Mouse (Mus musculus) bone marrow macrophage, adult 2 months (primary cell): ENCODE measurements around the gene Klhl10. TPM values are rescaled to one million over a fixed set of nuclear protein-coding genes. Genes with fewer than 3 reads are reported as not detected.
A peak's percentile ranks its signal among the peaks of the same experiment; 100 is the strongest.

Experiments used
- H3K27ac ChIP-seq: 2 replicates; pipeline ENCODE4 v1.5.1; 2012; ENCODE audit warnings: low read depth, low read length; ENCODE audit not compliant: insufficient read depth
- H3K4me1 ChIP-seq: 2 replicates; pipeline ENCODE4 v1.6.1; 2012; ENCODE audit warnings: low read length; ENCODE audit not compliant: control insufficient read depth, insufficient read depth
- H3K4me3 ChIP-seq: 2 replicates; pipeline ENCODE4 v1.5.1; 2012; ENCODE audit warnings: mild to moderate bottlenecking, low read length, moderate library complexity; ENCODE audit not compliant: insufficient read depth
- CTCF ChIP-seq: IDR thresholded peaks from 2 replicates; pipeline ENCODE4 v1.5.1; 2012; ENCODE audit warnings: low read depth, mild to moderate bottlenecking, low read length, moderate library complexity
- POLR2A ChIP-seq: IDR thresholded peaks from 2 replicates; pipeline ENCODE4 v1.6.1; 2012; ENCODE audit warnings: mild to moderate bottlenecking, low read depth, low read length, borderline replicate concordance
- polyA plus RNA-seq: library from polyadenylated mRNA; stranded (reverse); fragments of >200 nt; gene quantifications from 2 replicates; pipeline ENCODE4 v1.2.4, GENCODE M21; 2012; ENCODE audit not compliant: missing spikeins, insufficient read depth, insufficient read length

Gene Klhl10
- polyA plus RNA-seq, 1 experiment: not detected

DNA sequence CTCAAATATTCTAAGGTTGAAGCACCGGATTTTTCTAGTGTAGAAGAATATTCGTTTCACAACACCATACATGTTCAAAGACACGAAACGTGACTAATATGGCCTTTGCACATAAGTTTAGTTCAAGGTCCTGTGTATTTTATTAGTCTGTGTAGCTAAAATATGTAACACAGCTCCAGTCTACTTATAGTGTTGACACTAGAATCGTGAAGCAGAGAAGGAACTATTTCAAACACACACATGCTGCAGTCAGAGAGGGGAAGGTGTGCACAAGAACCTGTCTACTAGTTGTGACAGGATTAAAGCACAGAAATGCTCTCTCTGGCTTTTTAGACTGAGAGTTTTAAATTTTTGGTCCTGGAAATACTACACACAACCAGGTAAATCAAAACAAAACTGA, 16.0 kb downstream of the Klhl10 start:
- H3K27ac ChIP-seq: no peak overlapping the region
- H3K4me3 ChIP-seq: no peak overlapping the region
- H3K4me1 ChIP-seq: no peaks in the 10 kb centered on the region
- TF ChIP-seq POLR2A (no peak), CTCF (no peak)

- H3K27ac ChIP-seq: no peak overlapping the region
- TF ChIP-seq POLR2A (no peak), CTCF (no peak)
- H3K4me1 ChIP-seq: no peaks in the 10 kb centered on the region
- H3K4me3 ChIP-seq: no peak overlapping the region
These were observed 21.0 kb downstream of the Klhl10 start for GRCm38 (mm10) chr11:100462699-100463098.

DNA sequence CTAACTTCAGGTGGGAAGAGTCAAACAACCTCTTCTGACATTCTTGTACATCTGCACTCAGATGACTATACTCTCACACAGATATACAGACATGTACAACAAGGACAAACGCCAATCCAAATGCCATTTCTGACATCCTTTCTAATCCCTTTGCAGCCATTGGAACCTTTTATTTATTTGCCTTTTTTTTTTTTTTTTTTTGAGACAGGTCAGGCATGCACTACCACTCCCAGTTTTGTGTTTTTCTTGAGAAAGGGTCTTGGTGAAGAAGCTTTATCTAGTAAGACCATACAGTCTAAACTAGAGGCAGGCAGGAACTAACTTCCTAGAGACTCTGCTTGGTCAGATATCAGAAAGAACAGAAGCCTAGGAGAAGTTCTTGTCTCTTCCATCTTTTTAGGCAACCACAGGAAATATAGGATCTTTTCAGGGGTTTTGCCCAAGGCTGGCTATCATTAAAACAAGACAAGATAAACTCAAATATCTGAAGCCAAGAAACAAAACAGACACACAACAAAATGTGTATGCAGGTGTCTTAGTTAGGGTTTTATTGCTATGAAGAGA, 23.6 kb downstream of the Klhl10 start:
- TF ChIP-seq CTCF (no peak), POLR2A (no peak)
- H3K4me3 ChIP-seq: no peak overlapping the region
- no peaks in the 10 kb centered on the region for H3K4me1 ChIP-seq
- H3K27ac ChIP-seq: no peak overlapping the region

GRCm38 (mm10) chr11:100465833-100466232, 24.1 kb downstream of the Klhl10 start:
- Histone ChIP-seq H3K4me1 (peaks cover 1% of the 10 kb centered on the region), H3K27ac (no peak overlapping the region), H3K4me3 (no peak overlapping the region)
- TF ChIP-seq CTCF: no peak
- no peak for TF ChIP-seq POLR2A

GRCm38 (mm10) chr11:100471352-100472196, 29.9 kb downstream of the Klhl10 start:
- peaks cover 3% of the 10 kb centered on the region for H3K4me1 ChIP-seq
- TF ChIP-seq POLR2A (no peak), CTCF (no peak)
- peak overlapping the region; percentile 99 for H3K4me3 ChIP-seq
- H3K27ac ChIP-seq: no peak overlapping the region

- H3K4me3 ChIP-seq: peak within 1 kb of the TSS; percentile 99
- TF ChIP-seq CTCF: peak; percentile 51
- peak; percentile 73; the same call in 1 of the 2 replicates for TF ChIP-seq POLR2A
- H3K27ac ChIP-seq: 0 out of 2 replicates have a peak within 1 kb of the TSS, but pooled peaks have one; percentile 12
These were observed 30.6 kb downstream of the Klhl10 start, which contains the start of gene Klhl11 for GRCm38 (mm10) chr11:100472197-100472934. Gene Klhl11, minus strand, starts transcription at chr11:100472741.

GRCm38 (mm10) chr11:100472935-100473295, 31.2 kb downstream of the Klhl10 start:
- TF ChIP-seq CTCF: no peak
- TF ChIP-seq POLR2A: no peak
- Histone ChIP-seq H3K4me3 (peak overlapping the region; percentile 17; the same call in 1 of the 2 replicates), H3K4me1 (peaks cover 6% of the 10 kb centered on the region), H3K27ac (no peak overlapping the region)

More at GRCm38 (mm10) chr11:100472197-100472934, 30.6 kb downstream of the Klhl10 start, which contains the start of gene Klhl11:
- H3K4me1 ChIP-seq: peaks cover 3% of the 10 kb centered on the region

GRCm38 (mm10) chr11:100476281-100476680, 34.6 kb downstream of the Klhl10 start:
- no peak overlapping the region for H3K27ac ChIP-seq
- TF ChIP-seq POLR2A (no peak), CTCF (no peak)
- no peak overlapping the region for H3K4me3 ChIP-seq
- H3K4me1 ChIP-seq: peaks cover 10% of the 10 kb centered on the region

DNA sequence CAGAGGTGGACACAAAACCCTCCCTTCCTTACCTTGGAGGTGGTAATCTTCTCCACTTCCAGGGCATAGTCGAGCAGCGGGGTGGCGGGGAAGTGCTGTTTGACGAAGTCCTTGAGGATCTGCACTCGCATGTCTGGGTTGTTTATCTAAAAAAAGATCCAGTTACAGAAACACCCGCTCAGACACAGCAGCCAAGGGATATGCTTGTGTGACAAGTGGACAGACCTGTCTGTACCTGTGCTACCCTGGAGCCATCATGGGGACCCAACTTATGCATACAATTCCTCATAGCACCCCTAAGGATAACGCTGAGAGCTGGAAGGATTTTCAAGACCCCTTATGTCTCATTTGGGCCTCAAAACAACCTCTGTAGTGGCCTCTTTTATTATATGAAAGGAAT, 37.4 kb downstream of the Klhl10 start:
- no peak overlapping the region for H3K4me3 ChIP-seq
- H3K4me1 ChIP-seq: peaks cover 16% of the 10 kb centered on the region
- TF ChIP-seq POLR2A: no peak
- no peak for TF ChIP-seq CTCF
- H3K27ac ChIP-seq: no peak overlapping the region
